Mouse (Mus musculus) cerebellum, postnatal 10 days (tissue): ENCODE measurements around the gene Sgce.

Source experiments
- DNase-seq, 2 experiments: peaks; one replicate each; pipeline ENCODE4 v3.0.0; 2021; ENCODE audit warnings: mixed read lengths in 2 of 2

The Sgce gene

DNA sequence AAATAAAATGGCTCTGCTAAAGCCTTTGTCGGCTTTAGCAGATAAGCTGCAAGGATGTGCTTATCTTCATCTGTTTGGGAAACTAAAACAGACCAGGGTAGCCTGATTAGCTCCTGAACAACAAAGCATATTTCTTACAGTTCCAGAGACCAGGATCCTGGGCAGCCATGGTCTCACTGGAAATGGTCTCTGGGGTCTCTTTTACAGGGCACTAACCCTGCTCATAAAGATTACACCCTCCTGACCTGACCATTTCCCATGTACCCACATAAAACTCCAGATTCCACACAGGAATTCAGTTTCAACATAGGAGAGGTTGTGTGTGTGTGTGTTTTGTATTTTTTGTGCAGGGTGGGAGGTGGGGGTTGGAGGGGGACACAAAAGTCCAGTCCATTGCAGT, 112.2 kb downstream of the Sgce start:
- DNase-seq = no peak

DNA sequence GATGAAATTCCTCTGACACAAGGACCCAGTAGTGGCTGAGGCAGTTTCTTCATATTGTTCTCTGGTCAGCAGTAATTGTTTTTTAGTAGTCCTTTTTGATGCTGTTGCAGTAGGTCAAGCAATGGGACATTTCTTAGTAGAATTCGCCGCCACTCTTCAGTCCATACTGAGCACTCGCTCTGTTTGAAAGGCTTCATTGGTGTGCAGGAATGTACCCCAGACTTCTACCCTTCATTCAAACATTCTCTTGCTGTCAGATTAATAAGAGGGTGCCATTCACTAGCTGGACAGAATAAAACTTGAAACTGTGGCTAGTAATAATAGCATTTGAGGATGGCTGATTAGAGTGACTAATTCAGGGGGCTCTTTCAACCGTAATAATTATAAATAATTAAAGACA, 113.8 kb downstream of the Sgce start:
- DNase-seq = no peak

DNA sequence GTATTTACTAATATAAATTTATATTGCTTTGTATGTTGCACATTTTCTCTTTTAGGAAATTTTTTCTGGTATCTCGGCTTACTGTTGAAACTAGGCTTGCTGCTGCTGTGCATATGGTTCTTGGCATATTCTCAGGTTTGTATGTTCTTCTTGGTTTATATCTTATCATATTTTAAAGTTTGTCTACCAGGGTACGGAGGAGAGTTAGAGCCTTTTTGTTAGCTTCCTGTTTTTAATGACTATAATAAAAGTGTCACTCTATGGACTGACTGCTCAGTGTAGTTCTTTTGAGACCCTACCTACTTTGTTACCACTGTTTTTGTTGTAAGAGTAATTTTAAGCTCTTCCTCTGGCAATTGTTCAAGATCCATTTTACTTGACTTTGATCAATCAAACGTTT, 115.5 kb downstream of the Sgce start:
- no peak for DNase-seq
